Mouse (Mus musculus): ENCODE measurements at regions not wholly inside any gene's neighbourhood (a gene's known extent, or its start where the extent isn't known, plus 50 kb on each side); places are given as distances from the start of the nearest gene placed in this dataset.

DNA sequence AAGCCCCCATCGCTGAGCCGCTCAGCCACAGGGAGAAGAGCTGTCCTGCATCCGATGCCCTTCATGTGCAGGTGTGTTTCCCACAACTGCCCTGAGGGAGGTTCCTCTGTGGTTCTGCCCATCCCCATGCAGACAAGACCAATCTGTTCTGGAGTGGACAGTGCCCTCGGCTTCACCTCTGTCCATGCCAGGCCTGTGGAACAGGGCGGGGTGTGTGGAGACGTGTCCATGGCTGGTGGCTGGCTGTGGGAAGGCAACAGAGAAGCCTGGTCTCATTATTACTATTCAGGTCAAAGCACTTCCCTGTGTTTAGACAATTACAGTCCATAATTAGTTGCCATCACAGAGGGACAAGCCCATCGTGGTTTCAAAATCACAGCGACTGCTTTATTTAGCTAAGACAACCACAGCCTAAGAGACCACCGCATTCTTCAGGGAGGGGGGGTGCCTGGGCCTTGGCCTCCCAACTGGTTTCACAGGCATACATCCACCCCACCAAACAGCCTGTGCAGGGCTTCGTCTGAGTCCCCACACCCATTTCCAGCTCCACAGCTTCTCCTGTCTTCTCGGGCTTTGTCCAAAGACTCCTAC, 97.7 kb downstream of the Rplp1 start:
- no peak for DNase-seq (ENCODE audit: low read depth, low spot score)

DNA sequence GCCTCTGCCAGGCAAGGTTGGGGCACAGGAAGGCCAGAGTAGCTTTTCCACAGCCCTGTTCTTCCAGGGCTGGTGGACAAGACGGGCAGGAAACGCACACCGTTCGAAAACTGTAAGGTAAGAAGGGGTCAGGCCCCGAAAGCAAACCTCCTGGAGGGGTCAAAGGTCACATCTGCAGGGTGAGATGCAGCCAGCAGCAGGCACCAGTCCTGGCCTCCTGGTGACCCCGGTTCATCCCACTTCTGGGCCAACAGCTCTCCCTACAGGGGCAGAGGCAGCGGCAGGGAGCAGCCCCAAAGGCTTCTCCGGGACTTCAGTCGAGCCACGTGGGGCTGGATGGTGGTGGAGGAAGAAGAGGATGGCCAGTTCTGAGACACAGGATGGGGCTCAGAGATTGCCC, 98.3 kb downstream of the Rplp1 start:
- DNase-seq (ENCODE audit: low read depth, low spot score): no peak

DNA sequence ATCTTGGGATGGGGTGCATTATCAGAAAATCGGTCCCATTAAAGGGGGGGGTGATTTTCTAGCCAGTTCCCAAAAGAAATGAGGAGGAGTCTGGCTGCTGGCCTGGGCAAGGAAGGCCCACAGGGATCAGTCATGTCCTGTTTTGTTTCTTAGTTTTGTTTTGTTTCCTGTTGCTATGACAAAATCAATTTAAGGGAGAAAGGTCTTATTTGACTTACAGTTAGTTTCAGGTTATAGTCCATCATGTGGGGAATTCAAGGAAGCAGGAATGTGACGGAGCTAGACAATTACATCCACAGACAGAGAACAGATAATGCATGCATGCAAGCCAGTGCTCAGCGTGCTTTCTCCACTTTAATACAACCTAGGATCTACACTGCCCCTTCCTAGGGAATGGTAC, 101.1 kb downstream of the Rplp1 start:
- no peak for DNase-seq (ENCODE audit: low read depth, low spot score)

DNA sequence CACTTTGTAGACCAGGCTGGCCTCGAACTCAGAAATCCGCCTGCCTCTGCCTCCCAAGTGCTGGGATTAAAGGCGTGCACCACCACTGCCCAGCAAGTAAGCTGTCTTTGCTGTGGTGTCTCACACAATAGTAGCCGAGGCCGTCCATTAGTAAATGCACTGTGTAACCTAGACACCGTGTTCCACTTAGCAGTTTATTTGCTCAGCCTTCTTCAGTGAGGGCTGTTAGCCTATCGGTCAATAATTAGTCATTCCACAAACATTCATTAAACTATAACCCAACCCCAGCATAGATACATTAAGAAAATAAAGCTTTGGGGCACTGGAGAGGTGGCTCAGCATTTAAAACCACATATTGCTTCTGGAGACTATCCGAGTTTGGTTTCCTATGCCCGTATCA, 102.0 kb downstream of the Rplp1 start:
- no peak for DNase-seq (ENCODE audit: low read depth, low spot score)

DNA sequence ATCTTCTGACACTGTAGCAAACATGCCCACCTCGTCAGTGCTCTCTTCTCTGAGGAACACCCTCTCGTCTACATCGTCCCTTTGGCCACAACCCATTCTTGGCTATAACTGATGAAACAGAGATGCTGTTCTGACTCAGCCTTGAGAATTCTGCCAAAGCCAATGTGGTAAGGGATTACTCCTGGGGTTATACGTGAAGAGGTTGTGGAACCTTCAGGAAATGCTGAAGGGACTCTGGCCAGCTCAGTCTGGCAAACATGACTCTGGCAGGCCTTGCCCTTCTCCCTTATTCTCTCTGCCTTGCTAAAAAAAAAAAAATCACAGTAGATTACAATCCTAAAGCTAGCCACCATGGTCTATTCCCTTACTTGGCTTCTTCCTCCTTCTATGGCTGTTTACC, 103.9 kb downstream of the Rplp1 start:
- DNase-seq (ENCODE audit: low read depth, low spot score): no peak

DNA sequence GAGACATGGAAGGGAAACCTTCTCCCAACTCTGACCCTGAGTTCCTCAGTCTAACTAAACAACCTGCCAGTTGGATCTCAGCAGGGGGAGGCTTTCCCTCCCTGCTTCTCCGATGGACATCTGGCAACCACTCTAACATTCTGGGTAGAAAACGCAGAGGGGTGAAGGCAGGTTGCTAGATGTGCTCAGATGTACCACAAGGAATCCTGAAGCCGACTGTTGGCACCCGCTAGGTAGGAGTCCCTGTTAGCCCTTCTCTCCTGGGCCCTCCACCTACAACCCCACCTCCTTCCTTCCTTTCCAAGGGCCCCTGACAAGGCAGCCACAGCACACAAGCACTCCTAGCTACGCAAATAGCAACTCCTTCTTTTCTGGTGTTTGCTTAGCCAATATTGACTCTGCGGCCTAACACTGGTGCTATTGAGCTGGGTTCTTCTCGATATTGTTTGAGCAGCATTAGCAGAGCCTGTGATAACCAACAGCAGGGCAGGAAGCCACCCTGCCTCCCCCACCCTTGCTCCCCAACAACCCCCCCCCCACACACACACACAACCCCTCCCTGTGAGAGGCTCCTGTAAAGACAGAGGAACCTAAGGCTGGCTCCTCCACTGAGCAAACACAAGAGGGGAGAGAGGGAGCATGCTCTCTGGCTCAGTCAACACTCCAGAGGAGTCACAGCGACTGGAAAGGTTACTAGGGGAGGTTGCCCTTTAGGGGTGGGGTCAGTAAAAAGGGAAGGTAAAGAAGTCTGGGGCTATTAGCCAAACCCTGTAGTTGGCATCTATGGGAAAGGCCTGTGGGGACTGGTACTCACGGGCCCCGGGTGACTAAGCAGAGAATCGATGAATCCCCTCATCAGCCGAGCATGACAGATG, 105.8 kb downstream of the Rplp1 start:
- DNase-seq (ENCODE audit: low read depth, low spot score): no peak

DNA sequence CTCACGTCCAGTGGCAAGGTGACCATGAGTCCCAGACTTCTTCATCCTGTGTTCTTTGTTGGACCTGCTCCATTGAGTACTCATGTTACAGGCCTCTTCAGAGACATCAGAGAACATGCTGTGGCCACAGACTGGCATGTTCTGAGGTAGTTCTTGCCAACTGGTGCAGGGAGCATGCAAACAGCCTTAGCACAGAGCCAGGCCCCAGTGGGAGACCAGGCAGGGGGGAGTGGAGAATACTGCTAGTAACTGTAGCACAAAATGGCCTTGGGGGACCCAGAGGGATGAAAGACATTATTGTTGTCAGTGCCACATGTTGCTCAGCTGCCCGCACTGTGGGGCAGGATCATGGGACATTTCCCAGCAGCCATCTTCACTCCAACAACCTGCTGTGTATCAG, 108.4 kb downstream of the Rplp1 start:
- DNase-seq (ENCODE audit: low read depth, low spot score): no peak

DNA sequence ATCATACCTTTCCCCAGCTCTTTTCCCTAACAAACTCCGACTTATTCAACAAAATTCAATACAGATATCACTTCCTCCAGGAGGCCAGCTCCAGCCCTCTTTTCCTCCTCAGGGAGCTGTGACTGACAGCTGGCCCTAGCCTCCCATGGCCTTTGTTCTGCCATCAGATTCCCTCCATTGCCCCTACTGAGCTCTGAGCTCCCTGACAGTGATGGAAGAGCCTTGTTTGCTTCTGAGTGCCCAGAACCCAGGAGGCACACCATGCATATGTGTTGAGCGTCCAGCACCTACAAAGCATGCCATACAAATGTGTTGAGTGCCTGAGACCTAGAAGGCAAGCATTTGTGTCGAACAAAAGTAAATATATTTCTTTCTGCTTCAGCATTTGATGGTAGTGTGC, 110.8 kb downstream of the Rplp1 start:
- DNase-seq (ENCODE audit: low read depth, low spot score): no peak

DNA sequence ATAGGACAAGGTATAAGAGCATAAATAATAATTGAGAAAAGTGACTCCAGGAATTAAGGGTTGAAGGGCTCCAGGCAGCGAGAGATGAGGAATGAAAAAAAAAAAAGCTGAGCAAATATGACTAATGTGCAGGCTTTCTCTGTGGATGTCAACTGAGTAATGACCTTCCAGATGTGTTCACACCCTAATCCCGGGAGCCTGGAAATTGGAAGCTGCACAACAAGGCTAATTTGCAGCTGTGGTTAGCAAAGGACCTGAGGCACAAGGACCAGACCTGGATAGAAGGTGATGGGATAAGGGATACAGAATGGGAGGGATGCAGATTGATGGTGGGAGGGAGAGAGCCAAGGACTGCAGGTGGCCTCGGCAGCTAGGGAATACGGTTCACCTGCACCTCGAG, 111.6 kb downstream of the Rplp1 start:
- no peak for DNase-seq (ENCODE audit: low read depth, low spot score)

DNA sequence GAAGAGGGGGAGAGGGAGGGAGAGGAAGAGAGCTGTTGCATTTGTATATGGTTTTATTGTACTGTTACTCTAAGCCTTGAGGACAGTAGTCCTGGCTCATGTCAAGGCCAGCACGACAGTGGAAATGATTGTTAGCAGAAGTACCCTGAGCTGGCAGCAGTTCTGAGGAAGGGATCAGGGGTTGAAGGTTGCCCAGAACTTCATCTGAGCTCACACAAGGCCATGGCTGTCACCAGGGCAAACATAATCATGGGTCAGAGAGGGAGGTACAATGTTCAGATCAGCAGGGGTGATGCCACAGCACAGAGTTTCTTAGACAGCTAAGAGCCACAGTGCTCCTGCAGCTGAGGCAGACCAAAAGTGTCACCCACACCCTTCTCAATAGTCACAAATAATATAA, 114.8 kb downstream of the Rplp1 start:
- no peak for DNase-seq (ENCODE audit: low read depth, low spot score)

DNA sequence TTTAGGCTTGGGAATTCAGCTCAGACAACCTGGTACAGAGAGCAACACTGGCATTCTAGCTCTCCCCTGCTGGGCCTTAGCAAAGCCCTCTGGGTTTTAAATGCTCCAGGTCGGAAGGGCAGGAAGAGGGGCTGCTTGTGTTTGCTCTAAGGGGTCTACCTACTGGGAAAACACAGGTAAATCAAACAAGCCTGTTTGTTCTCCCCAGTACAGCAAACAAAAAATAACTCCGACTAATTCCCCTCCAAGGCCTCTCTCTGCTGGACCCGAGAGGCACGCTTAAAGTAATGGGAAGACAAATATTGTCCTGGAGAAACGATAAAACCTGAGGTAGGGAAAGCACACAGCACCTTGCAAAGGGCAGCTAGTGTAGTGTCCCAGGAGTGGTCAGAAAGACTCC, 118.4 kb downstream of the Rplp1 start:
- no peak for DNase-seq (ENCODE audit: low read depth, low spot score)

DNA sequence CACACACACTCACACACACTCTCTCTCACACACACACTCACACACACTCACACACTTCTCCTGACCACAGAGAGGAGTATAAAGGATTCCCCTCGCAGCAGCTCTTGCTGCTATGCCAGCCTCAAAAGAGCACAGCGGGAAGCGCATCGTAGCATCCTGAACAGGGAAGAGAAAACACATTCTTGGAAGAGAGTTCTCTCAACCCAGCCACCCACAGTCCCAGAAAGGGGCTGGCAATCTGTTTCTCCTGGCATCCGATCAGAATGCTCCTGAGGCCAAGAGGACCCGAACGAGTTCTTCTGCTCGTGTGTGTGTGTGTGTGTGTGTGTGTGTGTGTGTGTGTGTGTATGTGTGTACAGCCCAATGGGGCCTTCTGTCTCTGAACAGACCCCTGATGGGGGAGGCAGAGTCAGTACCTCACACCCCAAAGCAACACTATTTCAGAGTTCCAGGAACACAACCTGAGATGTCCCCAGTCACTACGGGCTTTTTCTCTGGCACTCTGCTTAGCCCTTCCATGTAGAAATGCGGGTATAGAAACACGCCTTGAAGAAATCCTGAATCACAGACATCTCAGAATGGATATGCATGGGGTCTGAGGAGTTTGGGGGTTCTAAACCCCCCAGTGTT, 122.8 kb downstream of the Rplp1 start:
- no peak for DNase-seq (ENCODE audit: low read depth, low spot score)

DNA sequence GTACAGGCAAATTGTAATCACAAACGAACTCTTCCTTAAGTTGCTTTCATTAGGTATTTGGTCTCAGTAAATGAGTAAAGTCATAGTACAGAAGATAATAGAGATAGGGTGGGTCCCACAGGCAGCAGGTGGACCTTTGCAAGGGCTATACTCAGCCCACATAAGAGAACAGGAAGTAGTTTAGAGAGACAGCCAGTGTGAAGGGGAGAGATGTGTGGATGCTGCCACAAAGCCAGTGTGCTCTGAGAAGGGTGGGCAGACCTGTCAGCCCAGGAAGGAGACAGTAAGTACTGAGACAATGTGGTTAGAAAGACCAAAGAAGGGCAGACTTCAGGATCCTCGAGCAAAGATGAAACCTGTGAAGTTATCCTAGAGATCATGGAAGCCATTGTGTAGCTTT, 123.5 kb downstream of the Rplp1 start:
- no peak for DNase-seq (ENCODE audit: low read depth, low spot score)

DNA sequence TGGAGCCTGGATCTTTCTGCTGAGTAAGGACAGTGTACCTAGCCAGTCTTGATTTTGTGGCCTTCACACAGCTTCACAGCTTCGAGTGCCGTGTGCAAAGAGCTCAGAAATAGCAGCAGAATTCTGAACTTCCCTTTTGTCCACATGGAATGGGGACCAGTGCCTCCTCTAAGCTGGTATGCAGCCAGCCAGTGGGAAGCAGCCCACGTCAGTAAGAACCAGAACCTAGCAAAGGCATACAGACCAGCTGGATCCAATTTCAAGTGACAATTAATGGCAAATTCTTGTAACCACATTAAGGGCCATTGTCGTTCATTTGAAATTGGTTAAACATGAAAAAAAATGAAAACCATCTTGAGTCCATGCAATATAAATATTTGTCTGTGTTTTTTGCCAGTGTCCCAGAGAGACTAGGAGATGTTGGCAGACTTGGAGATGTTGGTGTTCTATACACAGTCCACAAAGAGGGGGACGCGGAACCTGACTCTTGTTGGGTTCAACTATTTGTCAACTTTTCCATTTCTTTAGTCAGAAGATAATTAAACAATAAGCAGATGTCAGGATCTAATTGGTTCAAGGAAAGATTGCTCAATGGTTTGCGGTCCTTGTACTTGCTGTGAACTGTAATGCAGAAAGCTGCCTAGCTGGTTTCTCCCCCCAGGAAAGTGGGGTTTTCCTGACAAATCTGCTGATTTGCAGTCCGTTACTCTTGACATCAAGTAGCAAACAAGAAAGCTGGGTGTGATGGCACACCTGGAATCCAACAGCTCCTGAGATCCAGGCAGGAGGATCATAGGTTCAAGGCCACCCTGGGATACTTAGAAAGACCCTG, 125.1 kb downstream of the Rplp1 start:
- DNase-seq (ENCODE audit: low read depth, low spot score): no peak

DNA sequence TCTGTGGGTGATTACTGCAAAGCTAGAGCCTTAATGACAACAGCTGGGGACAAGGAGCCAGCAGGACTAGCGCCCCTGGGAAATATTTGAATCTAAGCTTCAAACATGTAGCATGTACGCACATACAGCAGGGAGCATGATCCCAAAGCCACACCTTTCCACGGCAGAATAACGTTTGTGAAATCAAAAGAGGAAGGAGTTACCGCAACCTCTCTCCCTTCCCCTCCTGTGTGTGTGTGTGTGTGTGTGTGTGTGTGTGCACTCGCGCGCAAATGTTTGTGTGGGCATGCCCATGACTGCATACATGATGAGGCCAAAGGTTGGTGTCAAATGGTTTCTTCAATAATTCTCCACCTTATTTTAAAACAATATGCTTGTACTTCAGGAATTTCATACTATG, 132.9 kb downstream of the Rplp1 start:
- DNase-seq (ENCODE audit: low read depth, low spot score): no peak

DNA sequence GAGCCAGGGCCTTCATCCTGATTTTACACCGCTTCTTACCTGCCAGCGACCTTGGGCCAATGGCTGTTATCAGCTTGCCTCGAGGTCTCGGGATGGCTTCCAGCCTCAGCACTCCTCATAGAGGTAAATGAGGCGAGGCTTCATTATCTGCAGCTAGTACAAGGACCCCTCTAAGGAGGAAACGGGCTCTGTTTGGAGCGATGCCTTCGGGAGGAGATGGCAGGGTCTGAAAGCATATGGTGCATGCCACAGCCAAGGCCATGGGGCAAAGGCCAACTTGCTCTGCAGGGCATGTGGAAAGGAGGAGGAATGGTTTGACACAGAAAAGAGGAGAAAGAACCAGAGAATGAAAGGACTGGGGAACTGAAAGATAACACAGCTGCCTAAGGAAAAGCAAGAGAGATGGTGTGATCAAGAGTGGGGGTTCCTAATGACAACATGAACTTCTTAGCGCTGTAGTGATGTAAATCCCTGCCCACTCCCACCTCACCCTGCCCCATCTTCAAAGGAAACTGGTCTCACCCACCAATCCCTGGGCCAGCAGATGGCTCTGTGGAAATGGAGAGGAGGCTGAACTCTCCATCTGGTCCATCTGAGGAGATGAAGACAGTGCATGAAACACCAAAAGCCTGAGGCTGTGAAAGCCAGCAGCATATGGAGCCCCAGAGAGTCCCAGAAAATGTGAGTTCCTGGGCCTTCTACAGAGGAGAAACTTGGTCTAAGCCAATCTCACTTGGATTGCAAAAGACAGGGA, 134.0 kb downstream of the Rplp1 start:
- DNase-seq (ENCODE audit: low read depth, low spot score): no peak

DNA sequence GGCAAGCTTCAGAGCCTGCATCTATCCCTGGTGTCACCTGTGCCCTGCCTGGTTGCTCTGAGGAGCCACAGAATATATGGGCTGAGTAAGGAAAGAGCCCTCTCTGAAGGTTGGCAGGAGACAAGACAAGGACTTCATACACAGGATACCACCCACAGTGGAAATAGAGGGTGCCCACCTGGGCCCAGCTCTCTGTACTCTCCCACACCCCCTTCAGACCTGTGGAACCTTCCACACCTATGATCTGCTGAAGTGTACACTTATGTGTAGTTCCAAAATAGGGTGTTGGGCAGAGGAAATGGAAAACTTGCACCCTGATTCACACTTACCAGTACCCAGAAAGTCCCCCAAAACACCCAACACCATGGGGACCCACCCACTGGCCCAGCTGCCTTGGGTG, 135.2 kb downstream of the Rplp1 start:
- no peak for DNase-seq (ENCODE audit: low read depth, low spot score)

DNA sequence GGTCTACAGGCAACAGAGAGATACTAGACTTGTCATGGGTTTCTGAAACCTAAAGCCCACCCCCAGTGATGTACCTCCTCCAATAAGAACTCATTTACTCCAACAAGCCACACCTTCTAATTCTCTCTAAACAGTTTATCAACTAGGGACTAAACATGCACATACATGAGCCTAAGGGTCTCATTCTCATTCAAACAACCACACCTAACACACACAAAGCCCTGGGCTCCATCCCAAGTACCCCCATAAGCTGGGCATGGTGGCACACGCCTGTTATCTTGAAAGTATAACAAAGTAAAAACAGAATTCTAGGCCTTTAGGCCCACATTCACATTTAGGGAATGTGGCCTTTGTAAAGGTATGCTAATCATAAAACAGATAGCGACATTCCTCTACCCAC, 137.9 kb downstream of the Rplp1 start:
- DNase-seq (ENCODE audit: low read depth, low spot score): no peak

DNA sequence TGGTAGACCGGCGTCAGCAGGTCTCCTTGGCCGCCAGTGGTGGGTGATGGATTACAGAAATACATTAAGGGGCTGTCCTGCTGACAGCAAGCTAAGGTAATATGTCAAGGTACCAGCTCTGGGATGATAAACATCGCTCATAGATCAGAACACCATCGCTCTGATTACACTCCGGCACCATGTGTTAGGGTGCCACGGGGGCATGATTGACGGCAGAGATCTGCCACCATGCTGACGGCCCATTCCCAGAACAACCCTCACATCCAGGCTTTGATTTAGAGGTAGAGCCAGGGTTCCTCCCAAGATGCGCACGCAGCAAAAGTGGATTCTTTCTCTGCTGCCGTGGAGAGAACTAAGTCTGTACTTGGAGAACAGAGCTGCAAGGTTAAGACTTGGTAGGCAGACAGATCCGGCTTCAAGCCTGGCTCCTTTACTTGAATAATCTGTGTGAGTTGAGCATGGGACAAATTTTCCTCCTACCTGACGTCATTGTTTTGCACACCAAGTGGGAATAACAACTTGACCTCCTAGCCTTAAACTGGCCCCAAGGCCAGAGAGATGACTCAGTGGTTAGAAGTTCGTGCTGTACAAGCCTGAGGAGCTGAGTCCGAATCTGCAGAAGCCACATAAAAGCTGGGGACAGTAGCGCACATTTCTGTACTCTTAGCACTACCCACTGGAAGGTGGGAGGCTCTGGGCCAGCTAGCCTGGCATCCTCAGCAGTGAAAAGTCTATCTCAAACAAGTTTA, 144.0 kb downstream of the Rplp1 start:
- DNase-seq (ENCODE audit: low read depth, low spot score): no peak

DNA sequence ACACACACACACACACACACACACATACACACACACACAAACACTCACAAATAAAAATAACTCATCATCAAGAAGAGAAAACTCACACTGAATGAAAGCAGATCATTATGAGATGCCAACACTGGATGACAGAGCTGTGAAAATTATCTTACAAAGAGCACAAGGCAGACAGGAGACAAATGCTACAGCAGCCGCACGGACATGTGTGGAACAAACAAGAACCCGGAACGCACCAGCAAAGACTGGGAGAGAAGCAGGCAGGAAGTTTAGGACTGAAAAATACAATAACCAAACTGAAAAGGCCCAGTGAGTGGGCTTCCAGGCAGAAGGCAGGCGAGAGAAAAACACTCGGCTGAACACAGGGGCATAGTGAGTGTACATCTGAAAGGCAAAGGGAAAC, 148.2 kb downstream of the Rplp1 start:
- DNase-seq (ENCODE audit: low read depth, low spot score): no peak

DNA sequence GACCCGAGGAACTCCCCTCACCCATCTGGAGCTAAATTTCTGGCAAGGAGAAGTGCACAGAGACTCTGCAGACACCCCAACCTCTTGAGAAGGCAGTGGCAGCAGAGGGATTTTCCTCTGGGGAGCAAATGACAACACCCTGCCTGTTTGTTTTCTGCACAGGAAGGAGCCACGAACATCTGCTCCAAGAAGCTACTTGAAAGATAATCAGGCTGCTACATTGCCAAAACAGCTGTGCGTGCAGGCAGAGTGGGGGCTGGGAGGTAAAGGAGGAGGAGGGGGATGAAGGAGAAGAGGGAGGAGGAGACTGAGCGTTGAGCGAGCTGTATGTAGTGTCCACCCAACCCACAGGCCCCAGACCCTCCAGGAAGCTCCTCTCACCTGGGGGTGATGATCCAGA, 149.0 kb downstream of the Rplp1 start:
- DNase-seq (ENCODE audit: low read depth, low spot score): no peak

Data from c-Kit-negative CD71-positive TER-119-positive erythroid progenitor cells, embryonic 14.5 days (primary cell).